Mouse (Mus musculus) forebrain, postnatal 0 days (tissue): Measurements from ENCODE around the gene D17H6S53E. TPM values are rescaled to one million over a fixed set of nuclear protein-coding genes. Genes with fewer than 3 reads are reported as not detected.
A peak's percentile ranks its signal among the peaks of the same experiment; 100 is the strongest.

ENCODE experiments used
- ATAC-seq: fragments of 200-750 bp; cut with Nextera tagmentation; 2 replicates; pipeline ENCODE4 v1.8.0; 2017; ENCODE audit warnings: mild to moderate bottlenecking, moderate library complexity
- DNase-seq: peaks from one replicate; pipeline ENCODE4 v3.0.0-alpha.2; 2015
- H3K27ac ChIP-seq: fragments of 300-500 bp; sonication (generic); 2 replicates; pipeline ENCODE4 v1.5.1; 2014; ENCODE audit warnings: low read depth, mild to moderate bottlenecking, antibody characterized with exemption, low read length, moderate library complexity, mixed read lengths
- H3K27me3 ChIP-seq: fragments of 300-500 bp; sonication (generic); 2 replicates; pipeline ENCODE4 v1.6.1; 2014; ENCODE audit warnings: mild to moderate bottlenecking, low read length, mixed read lengths; ENCODE audit not compliant: insufficient read depth
- H3K36me3 ChIP-seq: fragments of 300-500 bp; sonication (generic); 2 replicates; pipeline ENCODE4 v1.6.1; 2014; ENCODE audit warnings: mild to moderate bottlenecking, moderate library complexity; ENCODE audit not compliant: insufficient read depth
- H3K4me1 ChIP-seq: fragments of 300-500 bp; sonication (generic); 2 replicates; pipeline ENCODE4 v1.6.1; 2014; ENCODE audit warnings: antibody characterized with exemption; ENCODE audit not compliant: insufficient read depth
- H3K4me2 ChIP-seq: fragments of 300-500 bp; sonication (generic); 2 replicates; pipeline ENCODE4 v1.6.1; 2014; ENCODE audit warnings: low read depth, mild to moderate bottlenecking, moderate library complexity
- H3K4me3 ChIP-seq: fragments of 300-500 bp; sonication (generic); 2 replicates; pipeline ENCODE4 v1.5.1; 2014; ENCODE audit warnings: low read depth, low read length, mixed read lengths
- H3K9ac ChIP-seq: fragments of 300-500 bp; sonication (generic); 2 replicates; pipeline ENCODE4 v1.6.1; 2014; ENCODE audit warnings: mild to moderate bottlenecking
- H3K9me3 ChIP-seq: fragments of 300-500 bp; sonication (generic); 2 replicates; pipeline ENCODE4 v1.6.1; 2016; ENCODE audit warnings: low read length
- CTCF ChIP-seq: sonication (generic); IDR thresholded peaks from 2 replicates; pipeline ENCODE4 v1.5.1; 2016; ENCODE audit warnings: antibody characterized with exemption, control low read depth, low read depth
- WGBS: fragments of 180-500 bp; shearing (Covaris S2); extraction: QIAGEN DNeasy Blood & Tissue Kit; methylation state at CpG from one replicate; pipeline ENCODE4 v1.1.7; 2014; 5-methylcytosine and 5-hydroxymethylcytosine counted together
- polyA plus RNA-seq: library from polyadenylated mRNA; unstranded; fragments of >200 nt; fragmentation: Nextera tagmentation; extraction: Ambion mirVana; gene quantifications from 2 replicates; pipeline ENCODE4 v1.2.1, GENCODE M21; 2015
- total RNA-seq: library from RNA; depleted of rRNA; stranded (reverse); fragments of >200 nt; gene quantifications from 2 replicates; pipeline ENCODE4 v1.2.3, GENCODE M21; 2014

D17H6S53E gene
- total and polyA plus RNA-seq, 2 experiments from 2014 or later = 8.0 to 15.3 TPM

DNA sequence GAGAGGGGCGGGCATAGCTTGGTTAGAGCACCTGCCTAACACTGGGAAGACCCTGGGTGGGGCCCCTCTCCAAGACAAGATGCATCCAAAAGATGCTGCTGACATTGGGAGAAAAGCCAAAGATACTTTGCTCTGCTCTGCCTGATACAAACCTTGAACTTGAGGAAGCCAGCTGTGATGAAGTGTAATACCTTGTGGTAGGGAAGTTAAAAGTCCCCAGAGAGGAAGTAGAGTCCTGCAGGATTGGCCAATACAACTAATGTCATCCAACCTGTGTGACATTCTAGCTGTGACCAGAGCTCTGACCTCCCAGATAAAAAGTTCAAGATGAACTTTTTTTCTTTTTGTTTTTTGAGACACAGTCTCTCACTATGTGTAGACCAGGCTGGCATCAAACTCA is 1.1 kb upstream of the D17H6S53E start:
- Histone ChIP-seq H3K36me3 (peaks cover 9% of the 10 kb centered on the region; the same call in 1 of the 2 replicates), H3K9me3 (no peaks in the 10 kb centered on the region), H3K4me3 (no peak overlapping the region), H3K27ac (0 out of 2 replicates have a peak overlapping the region, but pooled peaks have one; percentile 3), H3K4me1 (peaks cover 11% of the 10 kb centered on the region), H3K9ac (no peak overlapping the region), H3K27me3 (no peaks in the 10 kb centered on the region), H3K4me2 (no peak overlapping the region)
- WGBS = 96% methylated on average over 1 of the region's 1 CpGs
- ATAC-seq = no peak
- no peak for TF ChIP-seq CTCF
- DNase-seq = no peak

DNA sequence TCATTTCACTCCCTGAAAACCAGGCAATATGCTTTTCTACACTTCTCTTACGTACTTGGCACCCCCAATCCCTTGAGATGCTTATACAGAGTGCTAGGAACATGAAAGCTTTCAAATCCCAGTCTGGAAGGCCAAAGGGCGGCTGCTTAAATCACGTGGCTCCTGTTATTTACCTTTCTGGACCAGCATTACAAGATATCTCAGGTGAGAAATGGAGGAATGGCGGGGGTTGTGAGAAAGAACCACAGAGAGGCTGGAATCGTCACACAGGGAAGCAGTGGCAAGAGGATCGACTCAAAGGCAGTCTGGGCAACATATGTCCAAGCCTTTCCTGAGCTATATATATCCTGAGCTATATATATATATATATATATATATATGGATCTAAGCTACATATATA is 595 bp upstream of the D17H6S53E start:
- Histone ChIP-seq H3K4me1 (peaks cover 11% of the 10 kb centered on the region), H3K27ac (peak overlapping the region; percentile 79; the same call in 1 of the 2 replicates), H3K9ac (peak overlapping the region; percentile 81), H3K36me3 (peaks cover 9% of the 10 kb centered on the region; the same call in 1 of the 2 replicates), H3K4me3 (peak overlapping the region; percentile 63), H3K27me3 (no peaks in the 10 kb centered on the region), H3K4me2 (peak overlapping the region; percentile 86), H3K9me3 (no peaks in the 10 kb centered on the region)
- no peak for TF ChIP-seq CTCF
- no peak for DNase-seq
- no peak for ATAC-seq
- 29% methylated on average over 6 of the region's 6 CpGs for WGBS

DNA sequence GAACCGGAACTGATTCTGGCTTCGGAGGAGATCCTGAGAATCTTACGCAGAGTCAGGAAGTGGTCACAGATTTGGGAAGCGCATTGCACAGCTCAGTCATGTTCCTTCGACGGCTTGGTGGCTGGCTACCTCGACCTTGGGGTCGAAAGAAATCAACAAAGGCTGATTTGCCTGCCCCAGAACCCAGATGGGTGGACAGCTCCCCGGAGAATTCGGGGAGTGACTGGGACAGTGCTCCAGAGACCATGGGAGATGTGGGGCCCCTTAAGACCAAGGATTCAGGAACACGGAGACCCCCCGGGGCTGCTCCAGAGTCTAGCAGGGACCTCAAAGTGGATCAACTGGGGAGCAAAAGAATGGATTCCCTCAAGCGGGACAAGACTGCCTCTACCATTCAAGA is 844 bp downstream of the D17H6S53E start:
- TF ChIP-seq CTCF = no peak
- H3K27ac ChIP-seq = no peak overlapping the region
- peaks cover 9% of the 10 kb centered on the region; the same call in 1 of the 2 replicates for H3K36me3 ChIP-seq
- H3K9ac ChIP-seq = peak overlapping the region; percentile 81; the same call in 1 of the 2 replicates
- ATAC-seq (no peak), DNase-seq (no peak)
- 71% methylated on average over 13 of the region's 13 CpGs for WGBS
- peaks cover 11% of the 10 kb centered on the region for H3K4me1 ChIP-seq
- H3K27me3 ChIP-seq = no peaks in the 10 kb centered on the region
- peak overlapping the region; percentile 86 for H3K4me2 ChIP-seq
- H3K9me3 ChIP-seq = no peaks in the 10 kb centered on the region
- H3K4me3 ChIP-seq = peak overlapping the region; percentile 63

DNA sequence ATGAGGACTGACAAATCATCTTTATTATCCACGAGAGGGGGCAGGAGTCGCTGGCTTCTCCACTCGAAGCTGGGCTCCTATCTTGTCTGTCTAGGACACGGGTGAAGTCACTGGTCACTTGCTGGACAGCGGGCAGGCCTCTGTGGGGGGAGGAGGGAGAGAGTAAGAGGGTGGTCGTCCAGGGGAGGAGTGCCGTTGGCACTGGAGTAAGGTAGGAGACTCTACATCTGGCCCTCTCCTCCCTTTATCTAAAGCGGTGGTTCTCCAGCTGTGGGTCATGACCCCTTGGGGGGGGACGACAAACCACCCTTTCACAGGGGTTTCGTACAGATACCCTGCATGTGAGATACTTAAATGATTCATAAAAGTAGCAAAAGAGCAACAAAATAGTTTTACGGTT is 2.8 kb downstream of the D17H6S53E start:
- 79% methylated on average over 11 of the region's 11 CpGs for WGBS
- TF ChIP-seq CTCF = no peak
- no peaks in the 10 kb centered on the region for H3K9me3 ChIP-seq

DNA sequence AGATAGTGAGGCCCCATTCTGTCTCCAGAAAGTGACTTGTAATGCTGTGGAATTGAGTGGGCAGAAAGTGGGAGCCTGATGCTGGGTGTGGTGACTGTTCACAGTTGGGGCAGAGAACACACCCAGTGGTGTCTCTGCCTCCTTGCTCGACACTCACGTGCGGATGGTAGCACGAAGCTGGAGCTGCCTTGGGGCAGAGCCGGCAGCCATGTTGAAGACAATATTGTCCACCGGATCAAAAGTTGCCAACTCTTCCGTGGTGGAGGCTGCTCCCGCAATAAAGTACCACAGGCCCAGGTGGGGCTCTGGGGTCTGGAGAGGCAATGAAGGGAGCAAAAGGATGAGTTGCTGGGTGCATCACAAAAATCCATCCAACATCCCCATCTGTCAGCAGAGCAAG is 4.9 kb downstream of the D17H6S53E start:
- WGBS = 90% methylated on average over 8 of the region's 8 CpGs
- Histone ChIP-seq H3K9ac (no peak overlapping the region), H3K4me1 (peaks cover 8% of the 10 kb centered on the region), H3K4me3 (no peak overlapping the region), H3K27me3 (no peaks in the 10 kb centered on the region), H3K27ac (no peak overlapping the region), H3K4me2 (no peak overlapping the region), H3K9me3 (no peaks in the 10 kb centered on the region), H3K36me3 (no peaks in the 10 kb centered on the region)
- no peak for TF ChIP-seq CTCF
- ATAC-seq (no peak), DNase-seq (no peak)

More for the DNA sequence above, 2.8 kb downstream of the D17H6S53E start:
- Histone ChIP-seq H3K4me3 (no peak overlapping the region), H3K9ac (no peak overlapping the region), H3K4me2 (no peak overlapping the region), H3K4me1 (peaks cover 11% of the 10 kb centered on the region), H3K27me3 (no peaks in the 10 kb centered on the region), H3K36me3 (peaks cover 9% of the 10 kb centered on the region; the same call in 1 of the 2 replicates), H3K27ac (no peak overlapping the region)
- DNase-seq (no peak), ATAC-seq (no peak)

DNA sequence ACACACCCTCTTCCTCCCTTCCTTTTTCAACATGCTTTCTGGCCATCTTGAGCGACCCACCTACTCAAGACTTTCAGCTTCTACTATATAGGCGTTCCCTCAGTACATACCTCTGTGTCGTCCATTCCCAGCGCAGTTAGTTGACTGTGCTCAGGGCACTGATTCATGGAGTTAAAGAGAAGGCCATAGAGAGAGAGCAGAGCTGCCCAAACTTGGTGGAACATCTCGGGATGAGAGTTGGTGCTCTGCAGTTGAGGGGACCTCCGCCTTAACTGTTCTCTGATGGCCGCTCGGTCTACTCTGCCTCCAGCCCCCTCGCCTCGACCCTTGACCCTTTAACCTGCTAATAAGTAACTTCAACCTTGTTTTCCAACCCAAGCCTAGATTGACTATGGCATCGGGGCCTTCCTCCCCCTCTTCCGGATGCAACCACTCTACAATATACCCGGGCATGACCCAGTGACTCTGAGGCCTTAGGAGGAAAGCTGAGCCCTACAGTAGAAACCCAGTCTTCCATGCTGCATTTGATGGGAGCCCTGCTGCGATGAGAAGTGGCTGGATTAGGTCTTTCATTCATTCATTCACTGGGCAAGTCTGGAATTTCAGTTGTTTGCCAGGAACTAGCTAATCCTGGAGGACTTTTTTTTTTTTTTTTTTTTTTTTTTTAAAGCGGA is 5.5 kb downstream of the D17H6S53E start, which contains the start of gene Apom:
Apom (minus strand) TSS at position 551 of the 674 bp plus-strand sequence.
- H3K4me3 ChIP-seq = no peak within 1 kb of the TSS
- no peak for ATAC-seq

DNA sequence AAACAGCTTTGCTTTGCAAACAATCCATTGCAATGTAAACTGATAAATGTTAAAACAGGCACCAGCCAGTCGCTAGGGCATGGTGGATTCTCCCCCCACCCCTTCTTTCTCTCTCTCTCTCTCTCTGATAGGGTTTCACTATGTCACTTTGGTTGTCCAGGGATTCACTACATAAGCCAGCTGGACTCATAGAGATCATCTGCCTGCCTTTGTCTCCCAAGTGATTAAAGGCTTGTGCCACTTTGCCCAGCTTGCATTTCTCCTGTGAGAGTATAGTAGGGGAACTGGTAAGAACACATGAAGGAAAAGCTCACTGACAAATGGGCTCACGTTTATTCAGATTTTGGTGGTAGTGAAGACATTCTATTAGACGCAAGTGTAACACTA is 6.0 kb downstream of the D17H6S53E start:
- Histone ChIP-seq H3K9me3 (no peaks in the 10 kb centered on the region), H3K4me2 (no peak overlapping the region), H3K27me3 (no peaks in the 10 kb centered on the region), H3K4me3 (no peak overlapping the region), H3K27ac (no peak overlapping the region), H3K9ac (no peak overlapping the region), H3K36me3 (no peaks in the 10 kb centered on the region), H3K4me1 (peaks cover 8% of the 10 kb centered on the region)
- no peak for DNase-seq
- ATAC-seq = no peak
- no peak for TF ChIP-seq CTCF
- WGBS = 74% methylated on average over 3 of the region's 3 CpGs

More for the DNA sequence above, 5.5 kb downstream of the D17H6S53E start, which contains the start of gene Apom:
- Histone ChIP-seq H3K27ac (no peak within 1 kb of the TSS), H3K9me3 (no peaks in the 10 kb centered on the region), H3K27me3 (no peaks in the 10 kb centered on the region), H3K9ac (no peak within 1 kb of the TSS), H3K36me3 (no peaks in the 10 kb centered on the region), H3K4me1 (peaks cover 10% of the 10 kb centered on the region), H3K4me2 (no peak within 1 kb of the TSS)
- WGBS = 82% methylated on average over 15 of the region's 15 CpGs
- DNase-seq = no peak
- no peak for TF ChIP-seq CTCF
